Mouse (Mus musculus) c-Kit-negative CD71-positive TER-119-positive erythroid progenitor cells, embryonic 14.5 days (primary cell): ENCODE measurements around the gene Akap17b.

ENCODE experiments used
- DNase-seq: peaks from one replicate; pipeline ENCODE4 v3.0.0-alpha.2; 2013; ENCODE audit warnings: low read depth, low spot score

Gene Akap17b

DNA sequence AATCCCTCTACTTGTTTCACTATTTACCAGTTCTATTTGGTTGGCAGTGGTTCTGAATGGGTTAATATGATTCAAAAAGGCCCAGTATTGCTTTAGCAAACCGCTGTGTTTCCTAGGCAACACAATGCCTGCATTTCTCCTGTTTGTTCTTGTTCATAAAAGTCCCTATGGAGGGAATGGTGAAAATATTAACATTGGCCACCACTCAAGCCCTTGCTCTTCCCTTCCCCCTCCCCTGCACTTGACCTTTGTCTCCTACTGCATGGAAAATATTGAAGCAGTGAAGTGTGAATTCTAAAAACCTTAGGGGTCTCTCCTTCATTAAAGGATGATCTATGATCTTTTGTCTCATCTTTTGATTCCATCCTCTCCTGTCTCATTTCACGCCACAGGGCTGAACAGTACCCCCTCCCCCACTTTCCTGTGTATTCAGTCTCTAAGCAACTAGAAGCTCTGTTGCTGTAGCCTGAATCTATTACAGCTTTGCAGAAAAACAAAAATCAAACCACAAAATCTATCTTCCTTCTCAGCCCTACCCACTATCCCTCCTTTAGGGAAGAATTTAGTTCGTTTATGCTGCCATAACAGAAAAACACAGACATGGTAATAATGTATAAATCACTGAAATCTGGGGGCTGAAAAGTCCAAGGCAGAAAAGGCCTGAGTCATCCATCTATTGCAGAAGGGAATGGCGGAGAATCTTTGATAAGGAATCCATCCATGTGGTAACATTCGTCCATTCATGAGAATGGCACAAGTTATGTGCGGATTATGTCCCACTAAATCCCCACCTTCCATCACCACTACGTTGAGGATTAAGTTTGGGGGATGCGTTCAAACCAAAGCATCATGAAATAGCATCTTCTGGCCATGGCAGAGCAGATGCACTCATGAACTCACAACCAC is 57.6 kb downstream of the Akap17b start:
- DNase-seq: no peak

DNA sequence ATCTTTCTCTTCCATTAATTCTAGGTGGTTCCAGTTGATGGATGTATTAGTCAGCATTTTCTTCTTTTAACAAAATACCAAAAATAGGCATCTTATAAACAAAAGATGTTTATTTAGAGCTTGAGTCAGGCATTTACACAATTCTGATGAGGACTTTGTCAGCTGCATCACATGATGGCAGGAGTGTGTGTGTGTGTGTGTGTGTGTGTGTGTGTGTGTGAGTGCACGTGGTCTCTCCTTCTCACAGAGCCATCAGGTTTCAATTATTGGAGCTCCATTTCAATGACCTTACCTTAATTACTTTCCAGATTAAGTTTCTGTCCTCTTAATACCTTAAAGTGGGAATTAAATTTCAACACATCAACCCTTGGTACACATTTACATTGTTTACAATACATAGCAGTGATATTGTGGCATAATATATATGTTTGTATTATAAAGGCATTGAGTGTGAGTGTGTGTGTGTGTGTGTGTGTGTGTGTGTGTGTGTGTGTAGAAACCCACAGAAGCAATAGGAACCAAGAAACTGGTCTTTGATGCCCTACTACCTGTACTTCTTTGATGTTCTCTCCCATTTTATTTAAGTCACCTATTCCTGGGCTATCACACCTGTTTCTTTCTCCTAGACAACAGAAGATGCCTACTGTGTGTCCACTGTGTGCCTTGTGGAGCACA is 58.4 kb downstream of the Akap17b start:
- DNase-seq: no peak

DNA sequence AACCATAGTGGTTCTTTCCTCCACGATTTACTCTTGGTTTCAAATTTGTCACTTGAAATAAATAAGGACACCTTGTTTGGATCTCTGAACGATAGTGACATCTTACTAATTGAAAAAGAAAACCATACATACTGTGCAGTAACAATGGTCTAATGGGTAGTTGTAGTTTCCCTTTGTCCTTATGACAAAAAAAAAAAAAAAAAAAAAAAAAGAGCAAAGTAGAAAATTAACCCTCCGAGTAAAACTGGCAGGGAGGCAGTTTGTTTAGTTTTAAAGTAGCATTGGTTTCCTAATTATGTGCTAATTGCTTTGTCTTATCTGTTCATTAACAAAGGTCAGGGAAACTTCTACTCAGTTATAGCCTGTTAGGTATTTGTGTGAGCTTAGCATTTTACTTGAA is 83.1 kb downstream of the Akap17b start:
- no peak for DNase-seq

DNA sequence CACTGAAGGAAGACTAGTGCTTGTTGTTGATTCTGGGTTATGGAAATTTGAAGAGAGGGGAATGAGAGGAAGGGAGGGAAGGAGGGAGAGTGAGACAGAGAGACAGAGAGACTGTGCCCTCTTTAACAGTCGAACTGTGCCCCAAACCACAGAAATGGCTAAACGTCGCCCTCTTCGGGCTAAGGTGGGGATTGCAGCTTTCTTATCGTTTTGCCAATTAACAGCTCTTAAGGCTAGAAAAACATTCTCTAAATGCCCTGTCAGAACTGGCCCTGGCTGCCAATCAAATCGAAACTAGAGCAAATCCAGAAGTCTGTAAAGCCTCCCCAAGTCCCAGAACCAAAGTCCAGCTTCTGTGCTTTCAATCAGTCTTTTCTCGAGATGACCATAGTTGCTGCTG is 83.5 kb downstream of the Akap17b start:
- peak; percentile 19 for DNase-seq

DNA sequence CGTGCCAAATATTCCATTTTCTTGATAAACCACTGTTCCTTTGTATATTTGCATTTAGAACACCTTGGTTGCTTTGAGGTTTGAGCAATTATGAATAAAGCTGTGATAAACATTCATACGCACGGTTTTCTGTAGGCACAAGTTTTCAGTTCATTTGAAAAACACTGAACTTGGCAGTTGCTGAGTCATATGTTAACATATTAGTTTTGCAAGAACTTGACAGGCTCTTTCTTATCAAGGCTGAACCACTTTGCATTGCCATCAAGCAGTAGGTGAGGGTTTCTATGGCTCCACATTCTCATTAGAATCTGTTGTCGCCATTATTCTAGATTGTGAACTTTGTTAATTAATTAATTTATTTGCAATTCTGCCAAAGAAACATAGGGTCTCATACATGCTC is 85.0 kb downstream of the Akap17b start:
- DNase-seq: no peak
